Mouse (Mus musculus): ENCODE results near the gene Gcnt7. TPM values are rescaled to one million over a fixed set of nuclear protein-coding genes. Genes with fewer than 3 reads are reported as not detected.

Gene Gcnt7
- total and polyA plus RNA-seq, 2 experiments from 2014 or later, result 0.25 TPM; not detected in 1

- 67% methylated on average over 11 of the region's 11 CpGs for WGBS
Observed at GRCm38 (mm10) chr2:172411091-172411490, 47.3 kb downstream of the Gcnt7 start.

DNA sequence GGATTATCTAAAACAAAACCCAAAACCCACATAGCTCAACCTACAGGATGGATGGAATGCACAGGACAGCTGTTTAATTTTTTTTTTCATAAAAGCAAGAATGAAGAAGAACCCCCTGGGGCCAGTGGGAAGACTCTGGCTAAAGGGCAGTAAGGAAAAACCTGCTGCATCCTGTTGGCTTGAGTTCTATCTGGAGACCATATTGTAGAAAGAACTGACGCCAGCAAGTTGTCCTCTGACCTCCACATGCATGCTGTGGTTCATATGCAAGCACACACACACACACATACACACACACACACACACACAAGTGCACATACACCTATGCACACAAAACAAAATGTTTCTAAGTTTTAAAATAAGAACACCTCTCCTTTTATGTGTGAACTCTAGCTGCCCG is 47.7 kb downstream of the Gcnt7 start:
- no peak overlapping the region for H3K4me3 ChIP-seq (ENCODE audit: low read depth, low read length)
- ATAC-seq (ENCODE audit: insufficient read depth, low read depth) (no peak), DNase-seq (ENCODE audit: low spot score) (no peak)
- H3K9me3 ChIP-seq (replicated peaks; ENCODE audit: control insufficient read depth, low read length), result no peaks in the 10 kb centered on the region
- no peaks in the 10 kb centered on the region for H3K27me3 ChIP-seq (ENCODE audit: control insufficient read depth, insufficient read depth, low read length)
- no peaks in the 10 kb centered on the region for H3K36me3 ChIP-seq (replicated peaks; ENCODE audit: control insufficient read depth, insufficient read depth, low read length)
- WGBS, result 64% methylated on average over 2 of the region's 2 CpGs
- H3K27ac ChIP-seq (ENCODE audit: low read depth), result no peak overlapping the region
- TF ChIP-seq EP300 (IDR thresholded peaks at IDR 0.05; ENCODE audit: low read depth) (no peak), CTCF (IDR thresholded peaks at IDR 0.05; ENCODE audit: low read depth) (no peak)
- 0 out of 2 replicates have a peak, but pooled peaks cover 4% of the 10 kb centered on the region for H3K4me1 ChIP-seq (ENCODE audit: control insufficient read depth, insufficient read depth)
- no peak overlapping the region for H3K4me2 ChIP-seq (ENCODE audit: low read depth, low read length)
- no peak overlapping the region for H3K9ac ChIP-seq (replicated peaks; ENCODE audit: low read depth, low read length)

More at GRCm38 (mm10) chr2:172411091-172411490, 47.3 kb downstream of the Gcnt7 start:
- Histone ChIP-seq H3K9me3 (replicated peaks; ENCODE audit: control insufficient read depth, low read length) (no peaks in the 10 kb centered on the region), H3K4me2 (ENCODE audit: low read depth, low read length) (no peak overlapping the region), H3K27ac (ENCODE audit: low read depth) (no peak overlapping the region), H3K4me1 (ENCODE audit: control insufficient read depth, insufficient read depth) (0 out of 2 replicates have a peak, but pooled peaks cover 4% of the 10 kb centered on the region), H3K27me3 (ENCODE audit: control insufficient read depth, insufficient read depth, low read length) (no peaks in the 10 kb centered on the region), H3K4me3 (ENCODE audit: low read depth, low read length) (no peak overlapping the region), H3K9ac (replicated peaks; ENCODE audit: low read depth, low read length) (no peak overlapping the region), H3K36me3 (replicated peaks; ENCODE audit: control insufficient read depth, insufficient read depth, low read length) (no peaks in the 10 kb centered on the region)
- TF ChIP-seq CTCF (IDR thresholded peaks at IDR 0.05; ENCODE audit: low read depth), result no peak
- no peak for TF ChIP-seq EP300 (IDR thresholded peaks at IDR 0.05; ENCODE audit: low read depth)
- DNase-seq (ENCODE audit: low spot score) (no peak), ATAC-seq (ENCODE audit: insufficient read depth, low read depth) (no peak)

GRCm38 (mm10) chr2:172407499-172407898 is 50.9 kb downstream of the Gcnt7 start:
- TF ChIP-seq EP300 (IDR thresholded peaks at IDR 0.05; ENCODE audit: low read depth), result no peak
- no peak for TF ChIP-seq CTCF (IDR thresholded peaks at IDR 0.05; ENCODE audit: low read depth)
- Histone ChIP-seq H3K4me3 (ENCODE audit: low read depth, low read length) (no peak overlapping the region), H3K9me3 (replicated peaks; ENCODE audit: control insufficient read depth, low read length) (no peaks in the 10 kb centered on the region), H3K27me3 (ENCODE audit: control insufficient read depth, insufficient read depth, low read length) (no peaks in the 10 kb centered on the region), H3K36me3 (replicated peaks; ENCODE audit: control insufficient read depth, insufficient read depth, low read length) (no peaks in the 10 kb centered on the region), H3K4me2 (ENCODE audit: low read depth, low read length) (no peak overlapping the region), H3K4me1 (ENCODE audit: control insufficient read depth, insufficient read depth) (0 out of 2 replicates have a peak, but pooled peaks cover 2% of the 10 kb centered on the region), H3K9ac (replicated peaks; ENCODE audit: low read depth, low read length) (no peak overlapping the region), H3K27ac (ENCODE audit: low read depth) (no peak overlapping the region)
- no peak for ATAC-seq (ENCODE audit: insufficient read depth, low read depth)
- WGBS, result 74% methylated on average over 2 of the region's 2 CpGs
- no peak for DNase-seq (ENCODE audit: low spot score)

DNA sequence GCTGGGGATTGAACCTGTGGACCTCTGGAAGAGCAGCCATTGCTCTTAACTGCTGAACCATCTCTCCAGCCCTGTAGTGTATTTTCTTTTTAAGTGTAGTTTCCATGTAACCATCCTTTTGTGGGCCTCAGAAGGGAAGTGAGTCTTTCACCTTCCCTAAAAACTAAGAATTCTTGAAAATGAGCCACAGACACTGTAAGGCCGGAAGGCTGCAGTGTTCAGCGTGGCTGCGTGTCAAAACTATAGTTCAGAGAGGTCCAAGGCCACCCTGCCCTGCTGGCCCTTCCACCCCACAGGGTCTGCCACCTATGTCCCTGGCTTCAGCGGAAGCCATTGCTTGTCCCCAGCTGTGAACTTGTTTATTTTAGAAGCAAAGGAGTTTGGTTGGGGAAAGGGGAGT is 52.2 kb downstream of the Gcnt7 start:
- no peaks in the 10 kb centered on the region for H3K27me3 ChIP-seq (ENCODE audit: control insufficient read depth, insufficient read depth, low read length)
- ATAC-seq (ENCODE audit: insufficient read depth, low read depth) (no peak), DNase-seq (ENCODE audit: low spot score) (no peak)
- no peak overlapping the region for H3K9ac ChIP-seq (replicated peaks; ENCODE audit: low read depth, low read length)
- H3K27ac ChIP-seq (ENCODE audit: low read depth), result no peak overlapping the region
- H3K4me3 ChIP-seq (ENCODE audit: low read depth, low read length), result no peak overlapping the region
- H3K4me2 ChIP-seq (ENCODE audit: low read depth, low read length), result no peak overlapping the region
- 57% methylated on average over 4 of the region's 4 CpGs for WGBS
- no peaks in the 10 kb centered on the region for H3K9me3 ChIP-seq (replicated peaks; ENCODE audit: control insufficient read depth, low read length)
- TF ChIP-seq CTCF (IDR thresholded peaks at IDR 0.05; ENCODE audit: low read depth), result no peak
- no peaks in the 10 kb centered on the region for H3K4me1 ChIP-seq (ENCODE audit: control insufficient read depth, insufficient read depth)
- no peaks in the 10 kb centered on the region for H3K36me3 ChIP-seq (replicated peaks; ENCODE audit: control insufficient read depth, insufficient read depth, low read length)

- no peak overlapping the region for H3K4me3 ChIP-seq (ENCODE audit: low read depth, low read length)
- no peak overlapping the region for H3K4me2 ChIP-seq (ENCODE audit: low read depth, low read length)
- no peaks in the 10 kb centered on the region for H3K9me3 ChIP-seq (replicated peaks; ENCODE audit: control insufficient read depth, low read length)
- no peak for TF ChIP-seq EP300 (IDR thresholded peaks at IDR 0.05; ENCODE audit: low read depth)
- H3K9ac ChIP-seq (replicated peaks; ENCODE audit: low read depth, low read length), result no peak overlapping the region
- 45% methylated on average over 3 of the region's 3 CpGs for WGBS
- no peaks in the 10 kb centered on the region for H3K36me3 ChIP-seq (replicated peaks; ENCODE audit: control insufficient read depth, insufficient read depth, low read length)
- ATAC-seq (ENCODE audit: insufficient read depth, low read depth), result no peak
- H3K4me1 ChIP-seq (ENCODE audit: control insufficient read depth, insufficient read depth), result no peaks in the 10 kb centered on the region
- H3K27me3 ChIP-seq (ENCODE audit: control insufficient read depth, insufficient read depth, low read length), result no peaks in the 10 kb centered on the region
- H3K27ac ChIP-seq (ENCODE audit: low read depth), result no peak overlapping the region
- DNase-seq (ENCODE audit: low spot score), result no peak
Observed at GRCm38 (mm10) chr2:172405011-172405410, 53.4 kb downstream of the Gcnt7 start.

DNA sequence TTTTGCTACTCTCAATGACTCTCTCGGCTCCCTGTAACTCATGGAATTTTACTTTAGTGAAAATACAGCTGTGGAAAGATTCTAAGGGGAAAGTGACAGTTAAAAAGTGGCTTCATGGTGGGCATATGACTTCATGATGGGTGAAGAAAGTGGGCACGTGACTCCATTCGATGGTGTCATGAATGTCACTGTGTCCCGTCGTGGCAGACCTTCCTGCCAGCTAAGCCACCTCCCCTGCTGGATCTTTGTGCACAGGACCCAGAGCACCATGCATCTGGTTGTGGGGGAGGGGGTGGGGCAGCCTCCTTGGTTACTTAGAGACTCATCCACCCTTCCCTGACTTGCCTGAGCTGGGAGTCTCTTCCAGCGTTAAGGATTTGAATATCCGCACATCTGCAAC is 54.2 kb downstream of the Gcnt7 start:
- H3K4me1 ChIP-seq (ENCODE audit: control insufficient read depth, insufficient read depth), result no peaks in the 10 kb centered on the region
- H3K27ac ChIP-seq (ENCODE audit: low read depth), result no peak overlapping the region
- no peak overlapping the region for H3K4me3 ChIP-seq (ENCODE audit: low read depth, low read length)
- TF ChIP-seq EP300 (IDR thresholded peaks at IDR 0.05; ENCODE audit: low read depth), result no peak
- TF ChIP-seq CTCF (IDR thresholded peaks at IDR 0.05; ENCODE audit: low read depth), result no peak
- ATAC-seq (ENCODE audit: insufficient read depth, low read depth), result no peak
- no peak overlapping the region for H3K9ac ChIP-seq (replicated peaks; ENCODE audit: low read depth, low read length)
- H3K36me3 ChIP-seq (replicated peaks; ENCODE audit: control insufficient read depth, insufficient read depth, low read length), result no peaks in the 10 kb centered on the region
- no peak for DNase-seq (ENCODE audit: low spot score)
- H3K9me3 ChIP-seq (replicated peaks; ENCODE audit: control insufficient read depth, low read length), result no peaks in the 10 kb centered on the region
- H3K4me2 ChIP-seq (ENCODE audit: low read depth, low read length), result no peak overlapping the region
- 58% methylated on average over 7 of the region's 7 CpGs for WGBS
- H3K27me3 ChIP-seq (ENCODE audit: control insufficient read depth, insufficient read depth, low read length), result no peaks in the 10 kb centered on the region
